Mouse (Mus musculus) kidney, embryonic 14.5 days (tissue): ENCODE measurements around the gene Tmem169. TPM values are rescaled to one million over a fixed set of nuclear protein-coding genes. Genes with fewer than 3 reads are reported as not detected.

Experiments
- ATAC-seq: fragments of 200-750 bp; cut with Nextera tagmentation; 2 replicates; pipeline ENCODE4 v1.8.0; 2017; ENCODE audit warnings: moderate number of reproducible peaks, mild to moderate bottlenecking, moderate TSS enrichment, moderate library complexity; ENCODE audit not compliant: low FRiP score, low TSS enrichment
- H3K27ac ChIP-seq: fragments of 300-500 bp; sonication (generic); 2 replicates; pipeline ENCODE4 v1.5.1; 2014; ENCODE audit warnings: low read depth, mild to moderate bottlenecking, low read length, moderate library complexity, mixed read lengths
- H3K27me3 ChIP-seq: fragments of 300-500 bp; sonication (generic); 2 replicates; pipeline ENCODE4 v1.6.1; 2014; ENCODE audit warnings: mild to moderate bottlenecking, low read length; ENCODE audit not compliant: control insufficient read depth, insufficient read depth
- H3K36me3 ChIP-seq: fragments of 300-500 bp; sonication (generic); 2 replicates; pipeline ENCODE4 v1.6.1; 2014; ENCODE audit warnings: low read length, mixed read lengths; ENCODE audit not compliant: control insufficient read depth, insufficient read depth
- H3K4me1 ChIP-seq: fragments of 300-500 bp; sonication (generic); 2 replicates; pipeline ENCODE4 v1.6.1; 2014; ENCODE audit warnings: low read length, mixed read lengths; ENCODE audit not compliant: control insufficient read depth, insufficient read depth
- H3K4me2 ChIP-seq: fragments of 300-500 bp; sonication (generic); replicated peaks from 2 replicates; pipeline ENCODE4 v1.6.1; 2014; ENCODE audit warnings: low read depth, mild to moderate bottlenecking, low read length
- H3K4me3 ChIP-seq: fragments of 300-500 bp; sonication (generic); 2 replicates; pipeline ENCODE4 v1.5.1; 2014; ENCODE audit warnings: mild to moderate bottlenecking, low read length
- H3K9ac ChIP-seq: fragments of 300-500 bp; sonication (generic); 2 replicates; pipeline ENCODE4 v1.6.1; 2014; ENCODE audit warnings: low read depth, mild to moderate bottlenecking, low read length, moderate library complexity
- H3K9me3 ChIP-seq: fragments of 300-500 bp; sonication (generic); 2 replicates; pipeline ENCODE4 v1.6.1; 2016; ENCODE audit warnings: low read length; ENCODE audit not compliant: control insufficient read depth
- WGBS: fragments of 180-500 bp; shearing (Covaris S2); extraction: QIAGEN DNeasy Blood & Tissue Kit; methylation state at CpG from one replicate; pipeline ENCODE4 v1.1.7; 2014; 5-methylcytosine and 5-hydroxymethylcytosine counted together
- polyA plus RNA-seq: library from polyadenylated mRNA; unstranded; fragments of >200 nt; fragmentation: Nextera tagmentation; extraction: Ambion mirVana; gene quantifications from 2 replicates; pipeline ENCODE4 v1.2.1, GENCODE M21; 2014

Gene Tmem169
- polyA plus RNA-seq, 1 experiment from 2014 or later, result 3.3 TPM

DNA sequence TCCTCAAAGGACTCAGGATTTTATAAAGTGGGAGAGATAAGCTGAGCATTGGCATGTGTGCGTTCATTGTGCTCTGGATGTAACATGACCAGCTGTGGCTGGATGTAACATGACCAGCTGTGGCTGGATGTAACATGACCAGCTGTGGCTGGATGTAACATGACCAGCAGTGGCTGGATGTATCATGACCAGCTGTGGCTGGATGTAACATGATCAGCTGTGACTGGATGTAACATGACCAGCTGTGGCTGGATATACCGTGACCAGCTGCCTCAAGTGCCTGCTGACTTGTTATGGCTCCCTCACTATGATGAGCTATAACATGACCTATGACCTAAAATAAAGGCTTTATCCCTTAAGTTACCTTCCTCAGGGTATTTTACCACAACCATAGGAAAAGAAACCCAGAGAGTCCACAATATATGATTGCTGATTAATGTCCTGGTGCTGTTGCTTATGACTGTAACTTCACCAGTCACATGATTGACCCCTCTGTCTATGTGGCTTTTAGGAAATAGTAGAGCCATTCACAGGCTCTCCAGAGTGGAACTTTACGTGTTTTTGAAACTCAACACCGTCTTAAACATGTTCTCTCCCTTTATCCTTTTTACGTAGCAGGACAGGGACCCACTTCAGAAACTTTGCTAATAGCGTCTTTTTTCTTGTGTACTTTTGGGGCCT lies 25.7 kb downstream of the Tmem169 start:
- ATAC-seq, result no peak
- peak overlapping the region; percentile 34; the same call in 1 of the 2 replicates for H3K27ac ChIP-seq
- H3K9me3 ChIP-seq, result no peaks in the 10 kb centered on the region
- no peaks in the 10 kb centered on the region for H3K4me1 ChIP-seq
- WGBS, result 45% methylated on average over 6 of the region's 6 CpGs
- no peak overlapping the region for H3K4me2 ChIP-seq
- no peaks in the 10 kb centered on the region for H3K27me3 ChIP-seq
- H3K9ac ChIP-seq, result no peak overlapping the region
- H3K36me3 ChIP-seq, result peaks cover 24% of the 10 kb centered on the region
- H3K4me3 ChIP-seq, result no peak overlapping the region

DNA sequence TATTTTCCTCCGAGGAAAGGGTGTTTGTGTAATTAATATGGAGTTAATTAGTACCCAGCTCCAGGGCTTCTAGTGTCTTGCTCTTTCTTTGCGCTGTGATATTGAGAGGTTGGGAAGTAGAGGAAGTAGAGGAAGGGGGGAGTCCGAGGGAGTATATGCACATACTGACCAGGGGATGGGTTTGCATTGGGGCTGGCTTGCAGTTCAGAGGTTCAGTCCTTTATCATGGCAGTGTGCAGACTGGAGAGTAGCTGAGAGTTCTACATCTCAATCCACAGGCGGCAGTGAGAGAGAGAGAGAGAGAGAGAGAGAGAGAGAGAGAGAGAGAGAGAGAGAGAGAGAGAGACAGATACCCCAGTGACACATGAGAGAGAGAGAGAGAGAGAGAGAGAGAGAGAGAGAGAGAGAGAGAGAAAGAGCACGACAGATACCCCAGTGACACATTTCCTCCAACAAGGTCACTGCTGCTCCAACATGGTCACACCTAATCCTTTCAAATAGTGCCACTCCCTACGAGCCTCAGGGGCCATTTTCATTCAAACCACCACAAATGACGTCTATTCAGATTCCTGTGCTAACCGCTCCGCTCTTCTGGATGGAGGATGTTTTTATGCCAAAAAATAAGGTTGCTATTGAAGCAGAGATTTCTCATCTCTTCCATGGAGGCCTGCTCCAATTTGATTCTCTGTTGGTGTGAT lies 28.7 kb downstream of the Tmem169 start:
- H3K27me3 ChIP-seq, result no peaks in the 10 kb centered on the region
- no peak overlapping the region for H3K4me2 ChIP-seq
- no peak for ATAC-seq
- no peaks in the 10 kb centered on the region for H3K9me3 ChIP-seq
- no peaks in the 10 kb centered on the region for H3K4me1 ChIP-seq
- H3K9ac ChIP-seq, result no peak overlapping the region
- WGBS, result 88% methylated on average over 9 of the region's 9 CpGs
- peaks cover 45% of the 10 kb centered on the region for H3K36me3 ChIP-seq
- H3K4me3 ChIP-seq, result no peak overlapping the region
- no peak overlapping the region for H3K27ac ChIP-seq

DNA sequence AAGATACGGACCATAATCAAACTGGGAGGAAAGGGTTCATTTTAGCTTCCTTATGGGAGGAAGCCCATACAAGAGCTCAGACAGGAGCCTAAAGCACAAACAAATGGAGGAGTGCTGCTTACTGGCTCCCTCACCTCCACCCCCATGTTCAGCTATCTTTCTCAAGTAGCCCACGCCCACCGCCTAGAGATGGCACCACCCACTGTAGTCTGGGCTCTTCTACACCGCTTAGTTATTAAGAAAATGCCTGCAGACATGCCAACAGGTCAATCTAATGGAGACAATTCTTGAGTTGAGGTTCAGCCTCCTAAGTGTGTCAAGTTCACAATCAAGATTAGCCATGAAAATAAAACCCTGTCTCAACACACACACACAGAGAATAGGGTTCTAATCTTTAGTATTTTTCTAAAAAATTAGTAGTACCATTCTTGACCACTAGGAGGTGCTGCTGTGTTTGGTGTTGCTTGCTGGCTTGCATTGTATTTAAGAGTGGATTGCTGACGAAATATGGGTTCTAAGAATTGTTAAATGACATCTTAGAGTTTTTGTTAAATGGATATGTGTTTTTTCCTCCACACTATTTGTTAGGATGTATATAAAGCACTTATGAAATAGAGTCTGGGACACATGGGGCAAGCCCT lies 29.4 kb downstream of the Tmem169 start:
- WGBS, result 82% methylated on average over 5 of the region's 5 CpGs
- no peak overlapping the region for H3K9ac ChIP-seq
- H3K27me3 ChIP-seq, result no peaks in the 10 kb centered on the region
- no peak overlapping the region for H3K27ac ChIP-seq
- peaks cover 47% of the 10 kb centered on the region for H3K36me3 ChIP-seq
- H3K4me2 ChIP-seq, result no peak overlapping the region
- no peaks in the 10 kb centered on the region for H3K9me3 ChIP-seq
- H3K4me1 ChIP-seq, result no peaks in the 10 kb centered on the region
- no peak overlapping the region for H3K4me3 ChIP-seq
- no peak for ATAC-seq

DNA sequence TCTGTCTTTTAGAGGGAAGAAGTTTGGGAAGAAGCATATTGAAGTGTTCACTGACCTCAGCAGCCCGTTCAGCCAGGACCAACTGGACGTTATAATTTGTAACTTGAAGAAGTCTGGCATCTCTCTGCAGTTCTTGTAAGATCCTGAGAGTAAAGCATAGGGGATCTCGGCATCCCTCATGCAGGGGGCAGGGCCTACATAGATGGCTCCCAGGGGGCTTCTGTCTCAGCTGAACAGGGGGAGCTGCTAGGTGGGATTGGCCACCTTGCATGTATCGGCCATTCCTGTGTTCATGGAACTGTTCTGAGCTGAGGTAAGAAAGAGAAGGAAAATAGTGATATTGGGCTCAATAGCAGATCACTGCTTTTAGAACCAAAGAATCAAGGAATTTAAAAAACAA lies 31.3 kb downstream of the Tmem169 start:
- WGBS, result 86% methylated on average over 4 of the region's 4 CpGs
- Histone ChIP-seq H3K4me1 (no peaks in the 10 kb centered on the region), H3K9me3 (no peaks in the 10 kb centered on the region), H3K36me3 (peaks cover 66% of the 10 kb centered on the region), H3K4me3 (no peak overlapping the region), H3K4me2 (no peak overlapping the region), H3K27ac (no peak overlapping the region), H3K9ac (no peak overlapping the region), H3K27me3 (no peaks in the 10 kb centered on the region)
- ATAC-seq, result no peak

DNA sequence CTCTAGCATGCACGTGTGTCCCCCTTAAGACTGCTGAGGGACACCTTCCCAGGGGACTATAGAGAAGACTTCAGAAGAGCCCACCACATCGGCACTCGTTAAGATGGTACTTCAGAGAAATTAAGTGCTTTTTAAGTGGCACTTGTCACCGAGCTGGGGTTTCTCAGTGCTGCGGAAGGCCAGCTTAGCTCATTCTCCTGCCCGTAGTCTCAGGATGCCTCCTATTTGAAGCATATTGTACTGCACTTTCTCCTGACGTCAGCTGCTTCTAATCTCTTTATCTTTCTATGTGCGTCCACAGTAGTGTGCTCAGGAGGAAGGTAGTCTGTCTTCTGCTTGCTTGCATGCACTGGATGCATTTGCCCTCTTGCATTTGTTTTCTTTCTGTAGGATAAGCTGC lies 32.2 kb downstream of the Tmem169 start:
- Histone ChIP-seq H3K4me2 (no peak overlapping the region), H3K27me3 (no peaks in the 10 kb centered on the region), H3K27ac (no peak overlapping the region), H3K4me1 (no peaks in the 10 kb centered on the region), H3K4me3 (no peak overlapping the region), H3K36me3 (peaks cover 71% of the 10 kb centered on the region), H3K9ac (no peak overlapping the region), H3K9me3 (no peaks in the 10 kb centered on the region)
- 69% methylated on average over 8 of the region's 8 CpGs for WGBS
- no peak for ATAC-seq

DNA sequence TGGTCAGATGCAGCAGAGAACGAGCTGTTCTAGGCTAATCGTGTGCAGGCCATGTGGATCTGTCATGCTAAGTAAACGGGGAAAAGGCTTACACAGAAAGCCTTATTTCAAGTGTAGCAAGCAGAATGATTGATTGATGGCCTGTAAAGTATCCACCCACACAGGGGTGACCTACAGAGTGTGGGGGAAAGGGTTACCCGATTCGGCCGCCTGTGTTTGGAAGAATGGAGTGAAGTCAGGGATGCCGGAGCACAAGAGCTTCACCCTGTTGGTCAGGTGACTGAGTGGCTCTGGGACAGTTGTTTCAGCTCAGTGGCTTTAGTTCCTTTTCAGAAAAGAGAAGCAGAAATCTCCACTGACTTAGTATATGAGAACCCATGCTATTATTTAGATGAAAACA lies 32.7 kb downstream of the Tmem169 start:
- WGBS, result 32% methylated on average over 7 of the region's 7 CpGs
- Histone ChIP-seq H3K27ac (no peak overlapping the region), H3K9ac (no peak overlapping the region), H3K4me3 (no peak overlapping the region), H3K36me3 (peaks cover 66% of the 10 kb centered on the region), H3K9me3 (no peaks in the 10 kb centered on the region), H3K4me1 (no peaks in the 10 kb centered on the region), H3K27me3 (no peaks in the 10 kb centered on the region), H3K4me2 (no peak overlapping the region)
- peak; percentile 71; the same call in 1 of the 2 replicates for ATAC-seq

DNA sequence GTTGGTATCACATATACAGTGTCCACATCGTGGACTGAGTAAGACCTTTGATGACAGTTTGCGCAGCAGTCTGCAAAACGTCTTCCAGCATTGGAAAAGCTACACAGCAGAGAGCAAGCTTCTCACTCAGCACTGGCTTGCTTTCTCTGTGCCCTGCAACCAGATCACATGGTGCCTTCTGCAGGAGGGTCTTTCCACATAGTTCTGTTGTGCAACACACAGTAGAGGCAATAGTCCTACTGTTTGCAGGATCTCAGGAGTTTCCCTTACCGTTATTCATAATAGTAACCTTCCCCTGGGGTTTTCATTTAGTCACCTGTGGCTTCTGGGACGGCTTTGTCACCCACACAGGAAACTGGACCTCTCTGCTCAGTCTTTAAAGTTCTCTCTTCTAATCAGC lies 36.6 kb downstream of the Tmem169 start:
- 92% methylated on average over 5 of the region's 5 CpGs for WGBS
- ATAC-seq, result no peak
- peaks cover 60% of the 10 kb centered on the region for H3K36me3 ChIP-seq
- H3K9ac ChIP-seq, result no peak overlapping the region
- no peak overlapping the region for H3K4me2 ChIP-seq
- no peak overlapping the region for H3K4me3 ChIP-seq
- no peaks in the 10 kb centered on the region for H3K9me3 ChIP-seq
- no peaks in the 10 kb centered on the region for H3K4me1 ChIP-seq
- no peak overlapping the region for H3K27ac ChIP-seq
- no peaks in the 10 kb centered on the region for H3K27me3 ChIP-seq

- peaks cover 65% of the 10 kb centered on the region for H3K36me3 ChIP-seq
- ATAC-seq, result no peak
- 86% methylated on average over 4 of the region's 4 CpGs for WGBS
- no peaks in the 10 kb centered on the region for H3K4me1 ChIP-seq
- no peak overlapping the region for H3K27ac ChIP-seq
- no peak overlapping the region for H3K9ac ChIP-seq
- H3K9me3 ChIP-seq, result no peaks in the 10 kb centered on the region
- H3K27me3 ChIP-seq, result no peaks in the 10 kb centered on the region
- H3K4me3 ChIP-seq, result no peak overlapping the region
- no peak overlapping the region for H3K4me2 ChIP-seq
Measured at GRCm38 (mm10) chr1:72323248-72323647, 39.1 kb downstream of the Tmem169 start.
